ENCODE assay signal across 18 mouse cellular contexts in genomic region chr7:115252370-115252750, GRCm38 (mm10).
DNase-seq lines count a peak whose midpoint lies in the region; ATAC-seq and TF ChIP-seq lines count a peak whose summit lies in the region.
"Had no signal": no experiment of that assay in that cellular context is flagged by ENCODE, and none has a peak within 500 bp of the region (broad histone marks: within the 10 kb centered on the region; RNA-seq: fewer than 3 reads in every experiment).

No protein-coding gene starts in this region.

- no peak overlapping the region for H3K9ac ChIP-seq in kidney, embryonic 14.5 days (ENCODE audit: low read depth, low read length)
- no peak overlapping the region for H3K9ac ChIP-seq in midbrain, embryonic 11.5 days (ENCODE audit: low read length)
- H3K9ac ChIP-seq in midbrain, embryonic 15.5 days: no peak overlapping the region
- H3K9ac ChIP-seq in limb, embryonic 12.5 days (replicated peaks): no peak overlapping the region
- H3K9ac ChIP-seq: forebrain, embryonic 15.5 days; heart, embryonic 12.5 days; hindbrain, embryonic 14.5 days had no signal

- TF ChIP-seq CTCF in kidney, adult 2 months (conservative IDR thresholded peaks at IDR 0.05; ENCODE audit: insufficient read depth, insufficient read length, low read depth, low read length): no peak

- H3K4me3 ChIP-seq in kidney, embryonic 14.5 days (ENCODE audit: low read length): no peak overlapping the region
- H3K4me3 ChIP-seq in kidney, adult 2 months (ENCODE audit: insufficient read depth, low read depth, low read length): no peak overlapping the region
- no peak overlapping the region for H3K4me3 ChIP-seq in midbrain, embryonic 11.5 days (ENCODE audit: low read depth, low read length)
- no peak overlapping the region for H3K4me3 ChIP-seq in midbrain, embryonic 15.5 days
- no peak overlapping the region for H3K4me3 ChIP-seq in limb, embryonic 12.5 days (replicated peaks)
- H3K4me3 ChIP-seq: forebrain, embryonic 15.5 days; heart, adult 2 months; heart, embryonic 12.5 days; hindbrain, embryonic 10.5 days had no signal

- no peaks in the 10 kb centered on the region for H3K27me3 ChIP-seq in kidney, embryonic 14.5 days (ENCODE audit: control insufficient read depth, insufficient read depth, low read length)
- H3K27me3 ChIP-seq in kidney, adult 2 months (replicated peaks; ENCODE audit: control insufficient read depth, insufficient read depth, low read length): no peaks in the 10 kb centered on the region
- no peaks in the 10 kb centered on the region for H3K27me3 ChIP-seq in midbrain, embryonic 11.5 days (ENCODE audit: control insufficient read depth, insufficient read depth, low read length)
- H3K27me3 ChIP-seq in midbrain, embryonic 15.5 days (replicated peaks): no peaks in the 10 kb centered on the region
- no peaks in the 10 kb centered on the region for H3K27me3 ChIP-seq in limb, embryonic 12.5 days
- H3K27me3 ChIP-seq: heart, embryonic 12.5 days had no signal

- 31% methylated on average over 2 of the region's 2 CpGs for WGBS in kidney, embryonic 14.5 days
- 69% methylated on average over 2 of the region's 2 CpGs for WGBS in kidney, adult 2 months
- WGBS in midbrain, embryonic 11.5 days: 79% methylated on average over 2 of the region's 2 CpGs
- WGBS in midbrain, embryonic 15.5 days: 69% methylated on average over 2 of the region's 2 CpGs
- 23% methylated on average over 2 of the region's 2 CpGs for WGBS in limb, embryonic 12.5 days

- no peak for DNase-seq in kidney, adult 2 months
- DNase-seq in midbrain, embryonic 11.5 days (ENCODE audit: low spot score, missing footprints): peak; percentile 26
- no peak for DNase-seq in left cerebral cortex, postnatal 4 days
- DNase-seq in layer of hippocampus, postnatal 36 days: no peak
- DNase-seq in urinary bladder, postnatal 36 days (ENCODE audit: low spot score in 2 of 2): no peak
- DNase-seq: adrenal gland, postnatal 10 days; cerebellum, adult 11-12 months; cerebellum, adult 9-10 months; cerebellum, postnatal 25 days; gastrocnemius, postnatal 10 days; heart, adult 2 months had no signal

- peak overlapping the region; percentile 30; the same call in 1 of the 2 replicates for H3K27ac ChIP-seq in kidney, embryonic 14.5 days (ENCODE audit: low read depth, low read length)
- H3K27ac ChIP-seq in kidney, adult 2 months (ENCODE audit: insufficient read depth, low read depth, low read length): no peak overlapping the region
- no peak overlapping the region for H3K27ac ChIP-seq in midbrain, embryonic 11.5 days (ENCODE audit: low read depth, low read length)
- H3K27ac ChIP-seq in midbrain, embryonic 15.5 days: no peak overlapping the region
- H3K27ac ChIP-seq in limb, embryonic 12.5 days: peak overlapping the region; percentile 83
- H3K27ac ChIP-seq: forebrain, embryonic 15.5 days; heart, adult 2 months; hindbrain, embryonic 10.5 days; hindbrain, embryonic 14.5 days had no signal

- no peak for TF ChIP-seq POLR2A in kidney, adult 2 months (IDR thresholded peaks at IDR 0.05; ENCODE audit: low read depth, low read length)

- ATAC-seq in kidney, embryonic 14.5 days (ENCODE audit: low FRiP score, low TSS enrichment): peak; percentile 68; the same call in 1 of the 2 replicates
- ATAC-seq in midbrain, embryonic 11.5 days (ENCODE audit: low FRiP score): no peak
- ATAC-seq in midbrain, embryonic 15.5 days (replicated peaks): no peak
- ATAC-seq in limb, embryonic 12.5 days (ENCODE audit: insufficient number of reproducible peaks, insufficient read depth, low FRiP score, low TSS enrichment, low read depth): no peak
- ATAC-seq: forebrain, embryonic 15.5 days had no signal

- H3K4me1 ChIP-seq in kidney, embryonic 14.5 days (ENCODE audit: control insufficient read depth, insufficient read depth, low read length): no peaks in the 10 kb centered on the region
- no peaks in the 10 kb centered on the region for H3K4me1 ChIP-seq in kidney, adult 2 months (ENCODE audit: control insufficient read depth, insufficient read depth, low read length)
- no peaks in the 10 kb centered on the region for H3K4me1 ChIP-seq in midbrain, embryonic 11.5 days (ENCODE audit: control insufficient read depth, insufficient read depth, low read length)
- no peaks in the 10 kb centered on the region for H3K4me1 ChIP-seq in midbrain, embryonic 15.5 days
- peaks cover 13% of the 10 kb centered on the region for H3K4me1 ChIP-seq in limb, embryonic 12.5 days (replicated peaks)
- H3K4me1 ChIP-seq: forebrain, embryonic 15.5 days had no signal

- intact Hi-C loops in left cerebral cortex, postnatal 4 days (cut with DNase I): no loop called here

- H3K36me3 ChIP-seq in kidney, embryonic 14.5 days (ENCODE audit: control insufficient read depth, insufficient read depth, low read length): no peaks in the 10 kb centered on the region
- no peaks in the 10 kb centered on the region for H3K36me3 ChIP-seq in kidney, adult 2 months (ENCODE audit: control insufficient read depth, insufficient read depth, low read length)
- H3K36me3 ChIP-seq in midbrain, embryonic 11.5 days (ENCODE audit: control insufficient read depth, insufficient read depth, low read length): no peaks in the 10 kb centered on the region
- no peaks in the 10 kb centered on the region for H3K36me3 ChIP-seq in midbrain, embryonic 15.5 days (replicated peaks)
- no peaks in the 10 kb centered on the region for H3K36me3 ChIP-seq in limb, embryonic 12.5 days
- H3K36me3 ChIP-seq: forebrain, embryonic 15.5 days; heart, embryonic 12.5 days; hindbrain, embryonic 10.5 days had no signal

- no peaks in the 10 kb centered on the region for H3K9me3 ChIP-seq in kidney, embryonic 14.5 days (ENCODE audit: control insufficient read depth, low read length)
- H3K9me3 ChIP-seq in midbrain, embryonic 11.5 days (ENCODE audit: control insufficient read depth, low read length): no peaks in the 10 kb centered on the region
- H3K9me3 ChIP-seq in midbrain, embryonic 15.5 days: no peaks in the 10 kb centered on the region
- no peaks in the 10 kb centered on the region for H3K9me3 ChIP-seq in limb, embryonic 12.5 days
- H3K9me3 ChIP-seq: forebrain, embryonic 15.5 days; heart, embryonic 12.5 days; hindbrain, embryonic 10.5 days had no signal

- H3K4me2 ChIP-seq in kidney, embryonic 14.5 days (replicated peaks; ENCODE audit: low read depth, low read length): no peak overlapping the region
- H3K4me2 ChIP-seq in midbrain, embryonic 11.5 days: no peak overlapping the region
- no peak overlapping the region for H3K4me2 ChIP-seq in midbrain, embryonic 15.5 days
- no peak overlapping the region for H3K4me2 ChIP-seq in limb, embryonic 12.5 days
- H3K4me2 ChIP-seq: forebrain, embryonic 15.5 days; heart, embryonic 12.5 days; hindbrain, embryonic 14.5 days had no signal

Comparison
In these comparisons a context has a peak if more than half of its experiments do, and no peak if none do; other contexts are left out.
1. H3K27ac ChIP-seq: peak in kidney, embryonic 14.5 days (single experiment) and limb, embryonic 12.5 days (single experiment); none in kidney, adult 2 months (single experiment), midbrain, embryonic 11.5 days (single experiment) and midbrain, embryonic 15.5 days (single experiment).